Mouse (Mus musculus): ENCODE measurements around the gene Acap1. TPM values are rescaled to one million over a fixed set of nuclear protein-coding genes. Genes with fewer than 3 reads are reported as not detected.

Gene Acap1
- total and polyA plus RNA-seq, 3 experiments = 0.65 to 3.3 (median 1.1) TPM

GRCm38 (mm10) chr11:69884663-69885062 is 10.7 kb downstream of the Acap1 start:
- Histone ChIP-seq H3K27me3 (ENCODE audit: control insufficient read depth, insufficient read depth, low read length) (no peaks in the 10 kb centered on the region), H3K79me2 (replicated peaks; ENCODE audit: control insufficient read depth, insufficient read depth, low read length) (no peaks in the 10 kb centered on the region), H3K9ac (ENCODE audit: low read depth, low read length) (peak overlapping the region; percentile 44), H3K4me3 (peak overlapping the region; percentile 28; the same call in 1 of the 2 replicates), H3K4me1 (ENCODE audit: control insufficient read depth, insufficient read depth, low read length) (peaks cover 5% of the 10 kb centered on the region), H3K36me3 (ENCODE audit: control insufficient read depth, insufficient read depth, low read length) (no peaks in the 10 kb centered on the region), H3K27ac (peak overlapping the region; percentile 67)
- DNase-seq = no peak
- 57% methylated on average over 8 of the region's 8 CpGs for WGBS
- TF ChIP-seq POLR2A (IDR thresholded peaks at IDR 0.05; ENCODE audit: insufficient read depth, low read depth, low read length) = no peak
- no peak for TF ChIP-seq CTCF (IDR thresholded peaks at IDR 0.05)
- TF ChIP-seq EP300 (IDR thresholded peaks at IDR 0.05; ENCODE audit: insufficient read depth, low read depth, low read length) = no peak
- intact Hi-C loops (cut with DNase I) = no loop called here

- TF ChIP-seq CTCF (IDR thresholded peaks at IDR 0.05) (no peak), POLR2A (IDR thresholded peaks at IDR 0.05; ENCODE audit: insufficient read depth, low read depth, low read length) (0 out of 2 replicates have a peak, but pooled peaks have one; percentile 27), EP300 (IDR thresholded peaks at IDR 0.05; ENCODE audit: insufficient read depth, low read depth, low read length) (no peak)
- H3K27ac ChIP-seq = peak overlapping the region; percentile 67
- H3K4me3 ChIP-seq = peak overlapping the region; percentile 28; the same call in 1 of the 2 replicates
- H3K79me2 ChIP-seq (replicated peaks; ENCODE audit: control insufficient read depth, insufficient read depth, low read length) = no peaks in the 10 kb centered on the region
- peak in 1 of 2 experiments; percentile 11 for DNase-seq
- 41% methylated on average over 9 of the region's 9 CpGs for WGBS
- intact Hi-C loops (cut with DNase I) = no loop called here
- H3K9ac ChIP-seq (ENCODE audit: low read depth, low read length) = peak overlapping the region; percentile 44
- no peaks in the 10 kb centered on the region for H3K36me3 ChIP-seq (ENCODE audit: control insufficient read depth, insufficient read depth, low read length)
- no peaks in the 10 kb centered on the region for H3K27me3 ChIP-seq (ENCODE audit: control insufficient read depth, insufficient read depth, low read length)
- peaks cover 5% of the 10 kb centered on the region for H3K4me1 ChIP-seq (ENCODE audit: control insufficient read depth, insufficient read depth, low read length)
These were observed 11.1 kb downstream of the Acap1 start for GRCm38 (mm10) chr11:69884240-69884639.

- no peak overlapping the region for H3K9ac ChIP-seq (ENCODE audit: low read depth, low read length)
- H3K27me3 ChIP-seq (ENCODE audit: control insufficient read depth, insufficient read depth, low read length) = no peaks in the 10 kb centered on the region
- intact Hi-C loops (cut with DNase I) = no loop called here
- WGBS = 81% methylated on average over 8 of the region's 8 CpGs
- no peaks in the 10 kb centered on the region for H3K36me3 ChIP-seq (ENCODE audit: control insufficient read depth, insufficient read depth, low read length)
- no peaks in the 10 kb centered on the region for H3K79me2 ChIP-seq (replicated peaks; ENCODE audit: control insufficient read depth, insufficient read depth, low read length)
- H3K27ac ChIP-seq = peak overlapping the region; percentile 67
- TF ChIP-seq CTCF (IDR thresholded peaks at IDR 0.05) (no peak), EP300 (IDR thresholded peaks at IDR 0.05; ENCODE audit: insufficient read depth, low read depth, low read length) (no peak), POLR2A (IDR thresholded peaks at IDR 0.05; ENCODE audit: insufficient read depth, low read depth, low read length) (no peak)
- H3K4me3 ChIP-seq = no peak overlapping the region
- DNase-seq = peak in 1 of 2 experiments; percentile 14
- peaks cover 5% of the 10 kb centered on the region for H3K4me1 ChIP-seq (ENCODE audit: control insufficient read depth, insufficient read depth, low read length)
These were observed 11.7 kb downstream of the Acap1 start for GRCm38 (mm10) chr11:69883527-69884151.

- no peak for DNase-seq
- intact Hi-C loops (cut with DNase I) = no loop called here
- no peaks in the 10 kb centered on the region for H3K79me2 ChIP-seq (replicated peaks; ENCODE audit: control insufficient read depth, insufficient read depth, low read length)
- H3K27me3 ChIP-seq (ENCODE audit: control insufficient read depth, insufficient read depth, low read length) = no peaks in the 10 kb centered on the region
- H3K4me1 ChIP-seq (ENCODE audit: control insufficient read depth, insufficient read depth, low read length) = peaks cover 5% of the 10 kb centered on the region
- no peaks in the 10 kb centered on the region for H3K36me3 ChIP-seq (ENCODE audit: control insufficient read depth, insufficient read depth, low read length)
- H3K9ac ChIP-seq (ENCODE audit: low read depth, low read length) = no peak overlapping the region
- WGBS = 72% methylated on average over 4 of the region's 4 CpGs
- no peak overlapping the region for H3K4me3 ChIP-seq
- TF ChIP-seq CTCF (IDR thresholded peaks at IDR 0.05) = peak; percentile 65
- no peak for TF ChIP-seq EP300 (IDR thresholded peaks at IDR 0.05; ENCODE audit: insufficient read depth, low read depth, low read length)
- TF ChIP-seq POLR2A (IDR thresholded peaks at IDR 0.05; ENCODE audit: insufficient read depth, low read depth, low read length) = no peak
- no peak overlapping the region for H3K27ac ChIP-seq
These were observed 12.3 kb downstream of the Acap1 start for GRCm38 (mm10) chr11:69883066-69883465.

GRCm38 (mm10) chr11:69881787-69882670 is 13.3 kb downstream of the Acap1 start:
- WGBS = 63% methylated on average over 21 of the region's 21 CpGs
- Histone ChIP-seq H3K4me1 (ENCODE audit: control insufficient read depth, insufficient read depth, low read length) (peaks cover 3% of the 10 kb centered on the region), H3K4me3 (peak overlapping the region; percentile 77), H3K9ac (ENCODE audit: low read depth, low read length) (peak overlapping the region; percentile 64), H3K36me3 (ENCODE audit: control insufficient read depth, insufficient read depth, low read length) (no peaks in the 10 kb centered on the region), H3K27ac (peak overlapping the region; percentile 81), H3K27me3 (ENCODE audit: control insufficient read depth, insufficient read depth, low read length) (no peaks in the 10 kb centered on the region), H3K79me2 (replicated peaks; ENCODE audit: control insufficient read depth, insufficient read depth, low read length) (no peaks in the 10 kb centered on the region)
- DNase-seq = no peak
- intact Hi-C loops (cut with DNase I) = loop anchor here (2.0 kb wide), 1 partner anchor 39 kb away; the partner anchor contains the start of gene Eif5a
- TF ChIP-seq CTCF (IDR thresholded peaks at IDR 0.05) = no peak
- no peak for TF ChIP-seq POLR2A (IDR thresholded peaks at IDR 0.05; ENCODE audit: insufficient read depth, low read depth, low read length)
- no peak for TF ChIP-seq EP300 (IDR thresholded peaks at IDR 0.05; ENCODE audit: insufficient read depth, low read depth, low read length)

Data from heart, adult 2 months (tissue).